Mouse (Mus musculus): ENCODE measurements around the gene Sp7.

DNA sequence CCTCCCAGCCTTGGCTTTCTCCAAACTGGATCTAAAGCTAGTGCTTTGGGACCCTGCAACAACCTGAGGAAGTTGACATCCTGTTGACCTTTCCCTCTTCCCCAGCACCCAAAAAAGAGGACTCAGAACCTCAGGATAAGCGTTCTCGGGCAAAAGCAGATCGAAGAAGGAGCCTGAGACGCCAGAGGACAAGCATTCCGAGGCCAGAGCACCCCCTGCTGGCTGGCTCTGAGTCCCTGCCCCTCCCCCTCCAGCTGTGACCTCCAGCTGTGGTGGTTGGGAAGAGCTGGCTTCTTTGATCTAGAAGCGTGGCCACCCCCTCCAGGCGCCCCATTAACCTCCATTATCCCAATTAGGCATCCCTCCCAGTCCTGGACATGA lies 10.2 kb upstream of the Sp7 start:
- TF ChIP-seq POLR2A (IDR thresholded peaks at IDR 0.05; ENCODE audit: borderline replicate concordance, insufficient read depth, low read length) (no peak), CTCF (IDR thresholded peaks at IDR 0.05; ENCODE audit: borderline replicate concordance, insufficient read depth, low read depth, low read length) (peak; percentile 30; the same call in 1 of the 2 replicates)

Data from cerebellum, adult 2 months (tissue).